Mouse (Mus musculus) kidney, embryonic 15.5 days (tissue): ENCODE data around the gene Dusp10. TPM values are rescaled to one million over a fixed set of nuclear protein-coding genes. Genes with fewer than 3 reads are reported as not detected.

Experiments used
- polyA plus RNA-seq: library from polyadenylated mRNA; unstranded; fragments of >200 nt; fragmentation: Nextera tagmentation; extraction: Ambion mirVana; gene quantifications from 2 replicates; pipeline ENCODE4 v1.2.1, GENCODE M21; 2015

Dusp10 gene
- polyA plus RNA-seq, 1 experiment from 2014 or later: 5.8 TPM

Other genes starting within 250 kb of the Dusp10 start
- gene 1700056E22Rik, start 21.0 kb downstream of the Dusp10 start, polyA plus RNA-seq: 1.3 and 2.4 TPM in 2 replicates